Mouse (Mus musculus): ENCODE data around the gene Mgmt. TPM values are rescaled to one million over a fixed set of nuclear protein-coding genes. Genes with fewer than 3 reads are reported as not detected.

Mgmt gene
- total and polyA plus RNA-seq, 3 experiments = 5.2 to 10.8 (median 8.5) TPM

GRCm38 (mm10) chr7:136926178-136926577 lies 31.8 kb downstream of the Mgmt start:
- no peak overlapping the region for H3K9ac ChIP-seq (ENCODE audit: insufficient read depth, low read depth)
- TF ChIP-seq ZC3H11A (IDR thresholded peaks at IDR 0.05; ENCODE audit: low read depth, low read length) (no peak), ETS1 (conservative IDR thresholded peaks at IDR 0.05; ENCODE audit: low read depth, low read length) (no peak), TBP (conservative IDR thresholded peaks at IDR 0.05; ENCODE audit: low read depth, low read length) (no peak), GABPA (IDR thresholded peaks at IDR 0.05; ENCODE audit: insufficient replicate concordance, low read depth, low read length) (no peak), HCFC1 (IDR thresholded peaks at IDR 0.05; ENCODE audit: low read depth, low read length) (no peak), USF2 (conservative IDR thresholded peaks at IDR 0.05; ENCODE audit: low read depth, low read length) (no peak), ZMIZ1 (IDR thresholded peaks at IDR 0.05; ENCODE audit: low read depth, low read length) (no peak), POLR2AphosphoS2 (IDR thresholded peaks at IDR 0.05; ENCODE audit: low read depth, low read length) (no peak), POLR2A (IDR thresholded peaks at IDR 0.05; ENCODE audit: low read depth, low read length) (no peak), SIN3A (IDR thresholded peaks at IDR 0.05; ENCODE audit: low read length) (no peak), JUND (conservative IDR thresholded peaks at IDR 0.05; ENCODE audit: low read depth, low read length) (no peak), PAX5 (IDR thresholded peaks at IDR 0.05; ENCODE audit: low read length) (no peak), ZNF384 (IDR thresholded peaks at IDR 0.05; ENCODE audit: low read depth, low read length) (no peak)

DNA sequence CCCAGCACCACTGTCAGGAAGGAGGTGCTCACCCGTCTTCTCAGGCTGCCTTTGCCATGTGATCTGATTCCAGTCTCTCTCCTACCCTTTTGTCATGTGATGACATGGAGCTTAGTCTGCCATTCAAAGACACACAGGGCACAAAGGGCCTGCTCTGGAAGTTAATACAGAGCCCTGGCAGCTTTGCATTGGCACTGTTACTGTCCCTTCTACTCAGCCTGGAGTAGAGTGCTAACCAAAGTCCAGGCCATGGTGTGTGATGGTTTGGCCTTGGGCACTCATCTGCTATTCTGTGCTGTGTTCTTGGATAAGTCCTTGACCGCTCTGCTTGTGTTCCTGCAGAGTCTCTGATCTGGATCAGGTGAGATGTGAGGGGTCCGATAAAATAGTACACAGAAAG lies 36.0 kb downstream of the Mgmt start:
- DNase-seq (ENCODE audit: extremely low read depth) = no peak
- H3K4me2 ChIP-seq (ENCODE audit: insufficient read depth, low read depth, poor library complexity, severe bottlenecking) = no peak overlapping the region
- no peaks in the 10 kb centered on the region for H3K79me2 ChIP-seq (replicated peaks; ENCODE audit: control insufficient read depth, extremely low read depth, insufficient read depth, poor library complexity, severe bottlenecking)
- H3K9me3 ChIP-seq (replicated peaks; ENCODE audit: low read length) = no peaks in the 10 kb centered on the region
- H3K36me3 ChIP-seq (replicated peaks in 1 of 2; ENCODE audit: control insufficient read depth in 1 of 2, insufficient read depth in 1 of 2, low read length in 1 of 2) = peaks cover 0 to 42% of the 10 kb centered on the region in 2 experiments
- dilution Hi-C loops (cut with MboI; ENCODE audit: extremely low pct_ligation_motif_present, extremely low pct_unique_long_range_greater_than_20kb, low sequenced_read_pairs) (no loop called here), in situ Hi-C loops (cut with MboI; ENCODE audit: low pct_ligation_motif_present, low pct_unique_long_range_greater_than_20kb, low sequenced_read_pairs) (no loop called here)
- H3K4me3 ChIP-seq (replicated peaks in 1 of 3; ENCODE audit: low read depth in 2 of 3, low read length in 2 of 3, poor library complexity in 1 of 3) = no peak overlapping the region
- H3K9ac ChIP-seq (ENCODE audit: insufficient read depth, low read depth) = no peak overlapping the region
- peaks cover 5 to 13% of the 10 kb centered on the region in 2 experiments; a peak in 3 of 4 replicates for H3K4me1 ChIP-seq (ENCODE audit: control insufficient read depth in 1 of 2, insufficient read depth in 2 of 2)
- no peaks in the 10 kb centered on the region for H3K27me3 ChIP-seq (replicated peaks)
- no peak overlapping the region for H3K27ac ChIP-seq (ENCODE audit: insufficient read depth, low read depth)
- TF ChIP-seq RAD21 (IDR thresholded peaks at IDR 0.05; ENCODE audit: low read depth, low read length) (no peak), IRF4 (IDR thresholded peaks at IDR 0.05; ENCODE audit: low read depth, low read length) (no peak)

More at GRCm38 (mm10) chr7:136926178-136926577, 31.8 kb downstream of the Mgmt start:
- in situ Hi-C loops (cut with MboI; ENCODE audit: low pct_ligation_motif_present, low pct_unique_long_range_greater_than_20kb, low sequenced_read_pairs) = no loop called here
- H3K36me3 ChIP-seq (replicated peaks in 1 of 2; ENCODE audit: control insufficient read depth in 1 of 2, insufficient read depth in 1 of 2, low read length in 1 of 2) = peaks cover 0 to 58% of the 10 kb centered on the region in 2 experiments
- no peak for DNase-seq (ENCODE audit: extremely low read depth)
- H3K9me3 ChIP-seq (replicated peaks; ENCODE audit: low read length) = no peaks in the 10 kb centered on the region
- H3K4me1 ChIP-seq (ENCODE audit: control insufficient read depth in 1 of 2, insufficient read depth in 2 of 2) = peaks cover 0 to 15% of the 10 kb centered on the region in 2 experiments; a peak in 2 of 4 replicates
- no peak overlapping the region for H3K27ac ChIP-seq (ENCODE audit: insufficient read depth, low read depth)
- dilution Hi-C loops (cut with MboI; ENCODE audit: extremely low pct_ligation_motif_present, extremely low pct_unique_long_range_greater_than_20kb, low sequenced_read_pairs) = no loop called here
- no peak overlapping the region for H3K4me3 ChIP-seq (replicated peaks in 1 of 3; ENCODE audit: low read depth in 2 of 3, low read length in 2 of 3, poor library complexity in 1 of 3)
- no peaks in the 10 kb centered on the region for H3K79me2 ChIP-seq (replicated peaks; ENCODE audit: control insufficient read depth, extremely low read depth, insufficient read depth, poor library complexity, severe bottlenecking)
- H3K27me3 ChIP-seq (replicated peaks) = no peaks in the 10 kb centered on the region
- no peak overlapping the region for H3K4me2 ChIP-seq (ENCODE audit: insufficient read depth, low read depth, poor library complexity, severe bottlenecking)

DNA sequence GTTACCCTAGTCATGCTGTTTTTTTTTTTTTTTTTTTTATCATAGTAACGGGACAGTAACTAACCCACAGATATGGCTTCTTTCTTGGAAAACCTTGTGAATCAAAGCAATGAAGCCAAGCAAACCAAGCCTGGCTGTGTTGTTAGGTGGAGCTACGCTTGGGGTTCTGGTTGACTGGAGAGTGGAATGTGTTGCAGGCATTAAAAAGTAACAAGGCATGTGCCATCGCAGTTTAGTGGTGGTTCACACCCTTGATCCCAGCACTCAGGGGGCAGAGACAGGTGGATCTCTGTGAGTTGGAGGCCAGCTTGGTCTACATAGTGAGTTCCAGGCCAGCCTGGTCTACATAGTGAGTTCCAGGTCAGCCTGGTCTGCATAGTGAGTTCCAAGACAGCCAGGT lies 39.0 kb downstream of the Mgmt start:
- DNase-seq (ENCODE audit: extremely low read depth) = no peak
- dilution Hi-C loops (cut with MboI; ENCODE audit: extremely low pct_ligation_motif_present, extremely low pct_unique_long_range_greater_than_20kb, low sequenced_read_pairs) (no loop called here), in situ Hi-C loops (cut with MboI; ENCODE audit: low pct_ligation_motif_present, low pct_unique_long_range_greater_than_20kb, low sequenced_read_pairs) (no loop called here)

More for the DNA sequence above, 39.0 kb downstream of the Mgmt start:
- H3K9ac ChIP-seq (ENCODE audit: insufficient read depth, low read depth) = no peak overlapping the region
- no peaks in the 10 kb centered on the region for H3K27me3 ChIP-seq (replicated peaks)
- no peaks in the 10 kb centered on the region for H3K79me2 ChIP-seq (replicated peaks; ENCODE audit: control insufficient read depth, extremely low read depth, insufficient read depth, poor library complexity, severe bottlenecking)
- H3K27ac ChIP-seq (ENCODE audit: insufficient read depth, low read depth) = no peak overlapping the region
- peaks cover 0 to 47% of the 10 kb centered on the region in 2 experiments for H3K36me3 ChIP-seq (replicated peaks in 1 of 2; ENCODE audit: control insufficient read depth in 1 of 2, insufficient read depth in 1 of 2, low read length in 1 of 2)
- no peak overlapping the region for H3K4me3 ChIP-seq (replicated peaks in 1 of 3; ENCODE audit: low read depth in 2 of 3, low read length in 2 of 3, poor library complexity in 1 of 3)
- H3K4me2 ChIP-seq (ENCODE audit: insufficient read depth, low read depth, poor library complexity, severe bottlenecking) = no peak overlapping the region
- H3K9me3 ChIP-seq (replicated peaks; ENCODE audit: low read length) = peaks cover 21% of the 10 kb centered on the region
- peaks cover 13 to 29% of the 10 kb centered on the region in 2 experiments for H3K4me1 ChIP-seq (ENCODE audit: control insufficient read depth in 1 of 2, insufficient read depth in 2 of 2)
- TF ChIP-seq ELF1 (IDR thresholded peaks at IDR 0.05; ENCODE audit: low read depth, low read length) = no peak
- TF ChIP-seq MYC (IDR thresholded peaks at IDR 0.05; ENCODE audit: low read depth, low read length) = no peak
- no peak for TF ChIP-seq MAFK (IDR thresholded peaks at IDR 0.05; ENCODE audit: insufficient replicate concordance, low read length)
- no peak for TF ChIP-seq TBP (conservative IDR thresholded peaks at IDR 0.05; ENCODE audit: low read depth, low read length)
- TF ChIP-seq GABPA (IDR thresholded peaks at IDR 0.05; ENCODE audit: insufficient replicate concordance, low read depth, low read length) = no peak
- TF ChIP-seq NRF1 (IDR thresholded peaks at IDR 0.05; ENCODE audit: low read depth, low read length) = no peak
- no peak for TF ChIP-seq NELFE (IDR thresholded peaks at IDR 0.05; ENCODE audit: low read depth, low read length)

Measured in CH12.LX (cell line).